Mouse (Mus musculus): ENCODE data around the gene Xrcc4.

DNA sequence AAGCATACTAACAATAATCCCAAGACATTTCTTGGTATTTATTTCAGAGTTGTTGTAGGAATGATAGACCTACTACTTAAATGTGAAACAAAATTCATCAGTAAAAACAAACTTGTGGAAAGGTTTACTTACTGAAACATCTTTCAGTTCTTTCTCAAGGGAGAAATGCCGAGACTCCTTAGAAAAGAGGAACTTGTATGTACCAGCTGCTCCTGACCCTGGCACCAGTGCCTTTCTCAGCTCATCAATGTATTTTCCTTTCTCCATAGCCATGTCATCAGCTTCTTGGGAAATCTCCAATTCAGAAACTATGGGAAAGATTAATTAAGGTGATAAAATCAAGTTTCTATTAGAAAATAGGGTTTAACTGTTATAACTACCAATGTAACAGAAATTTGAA is 27.5 kb downstream of the Xrcc4 start:
- TF ChIP-seq CTCF (IDR thresholded peaks at IDR 0.05; ENCODE audit: extremely low read depth, insufficient read length, insufficient replicate concordance, low read depth, low read length): no peak
- TF ChIP-seq POLR2A (IDR thresholded peaks at IDR 0.05; ENCODE audit: low read depth, low read length): no peak

Data from small intestine, adult 2 months (tissue).